Mouse (Mus musculus): ENCODE measurements around the gene Gtpbp8. TPM values are rescaled to one million over a fixed set of nuclear protein-coding genes. Genes with fewer than 3 reads are reported as not detected.

Gene Gtpbp8
- total and polyA plus RNA-seq, 2 experiments from 2014 or later: 9.0 to 24.6 TPM

DNA sequence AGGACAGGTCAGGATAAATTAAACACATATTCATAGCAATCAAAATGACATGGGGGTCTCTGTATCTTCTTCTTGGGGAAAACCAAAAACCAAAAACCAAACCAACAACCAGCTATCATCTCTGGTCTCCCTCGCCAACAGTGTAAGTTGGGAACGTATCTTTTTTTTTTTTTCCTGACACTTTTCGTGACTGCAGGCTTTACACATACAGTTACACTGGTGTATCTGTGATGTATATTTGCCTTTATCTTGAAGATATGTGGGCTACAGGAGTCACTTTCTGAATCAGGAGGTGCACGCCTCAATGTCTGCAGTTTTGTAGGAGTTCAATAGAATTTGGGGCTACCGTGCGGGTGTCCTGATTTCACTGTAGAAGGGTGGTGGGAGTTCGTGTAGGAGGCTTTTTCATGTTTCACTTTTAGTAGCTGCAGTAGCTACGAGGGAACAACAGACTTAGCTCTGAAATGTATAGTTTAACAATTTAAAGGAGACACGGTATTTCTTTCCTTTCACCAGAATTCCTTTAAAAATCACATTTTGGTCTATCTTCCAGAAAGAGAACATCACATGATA, 20.2 kb upstream of the Gtpbp8 start:
- ATAC-seq (ENCODE audit: insufficient read depth, low read depth) (no peak), DNase-seq (ENCODE audit: low spot score) (no peak)
- H3K27ac ChIP-seq (ENCODE audit: low read depth): no peak overlapping the region
- H3K4me2 ChIP-seq (ENCODE audit: low read depth, low read length): peak overlapping the region; percentile 52
- no peaks in the 10 kb centered on the region for H3K4me1 ChIP-seq (ENCODE audit: control insufficient read depth, insufficient read depth)
- no peak overlapping the region for H3K9ac ChIP-seq (replicated peaks; ENCODE audit: low read depth, low read length)
- peak overlapping the region; percentile 26 for H3K4me3 ChIP-seq (ENCODE audit: low read depth, low read length)
- no peak for TF ChIP-seq EP300 (IDR thresholded peaks at IDR 0.05; ENCODE audit: low read depth)
- TF ChIP-seq CTCF (IDR thresholded peaks at IDR 0.05; ENCODE audit: low read depth): no peak
- no peaks in the 10 kb centered on the region for H3K36me3 ChIP-seq (replicated peaks; ENCODE audit: control insufficient read depth, insufficient read depth, low read length)
- no peaks in the 10 kb centered on the region for H3K9me3 ChIP-seq (replicated peaks; ENCODE audit: control insufficient read depth, low read length)
- 59% methylated on average over 9 of the region's 9 CpGs for WGBS
- no peaks in the 10 kb centered on the region for H3K27me3 ChIP-seq (ENCODE audit: control insufficient read depth, insufficient read depth, low read length)

DNA sequence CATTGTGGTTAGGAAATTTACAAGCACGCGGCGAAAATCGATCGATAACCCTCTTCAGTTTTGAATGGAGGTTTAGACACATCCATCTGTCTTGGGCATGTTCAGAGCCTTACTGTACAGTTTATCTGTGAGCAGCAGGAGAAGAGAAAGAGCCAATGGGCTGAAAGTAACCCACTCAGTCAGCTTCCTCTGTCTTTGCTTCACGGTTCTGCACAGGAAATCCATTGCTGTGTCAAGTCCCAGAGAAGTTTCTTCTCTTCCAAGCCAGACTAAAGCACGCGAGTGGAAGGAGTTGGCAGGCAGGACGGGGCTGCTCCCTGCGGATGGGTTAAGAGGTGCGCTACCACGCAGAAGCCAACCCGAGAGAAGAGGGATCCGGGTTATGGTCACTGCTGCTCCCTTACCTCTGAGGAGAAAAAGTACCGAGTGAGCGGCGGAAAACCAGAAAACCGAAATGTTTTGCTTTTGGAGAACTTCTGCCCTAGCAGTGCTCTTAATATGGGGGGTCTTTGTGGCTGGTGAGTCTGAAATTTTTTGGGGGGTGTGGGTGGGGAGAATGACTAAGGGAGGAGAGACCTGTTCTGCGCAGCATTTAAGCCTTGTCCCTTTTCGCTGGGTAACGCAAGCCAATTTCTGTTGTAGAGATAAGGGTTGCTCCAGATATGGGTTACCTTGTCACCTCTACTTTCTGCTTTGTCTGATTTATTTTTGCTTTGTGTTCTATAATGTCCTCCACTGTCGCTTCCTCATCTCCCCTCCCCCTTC, 19.6 kb upstream of the Gtpbp8 start, which contains the start of gene Cd200r1:
Gene Cd200r1, plus strand, starts transcription at position 182 of the 765 bp plus-strand sequence.
- no peaks in the 10 kb centered on the region for H3K36me3 ChIP-seq (replicated peaks; ENCODE audit: control insufficient read depth, insufficient read depth, low read length)
- H3K27ac ChIP-seq (ENCODE audit: low read depth): no peak within 1 kb of the TSS
- H3K9me3 ChIP-seq (replicated peaks; ENCODE audit: control insufficient read depth, low read length): no peaks in the 10 kb centered on the region
- H3K4me3 ChIP-seq (ENCODE audit: low read depth, low read length): peak within 1 kb of the TSS; percentile 26
- ATAC-seq (ENCODE audit: insufficient read depth, low read depth): no peak
- H3K4me1 ChIP-seq (ENCODE audit: control insufficient read depth, insufficient read depth): no peaks in the 10 kb centered on the region
- no peak for DNase-seq (ENCODE audit: low spot score)
- peak within 1 kb of the TSS; percentile 52 for H3K4me2 ChIP-seq (ENCODE audit: low read depth, low read length)
- WGBS: 60% methylated on average over 22 of the region's 22 CpGs
- no peaks in the 10 kb centered on the region for H3K27me3 ChIP-seq (ENCODE audit: control insufficient read depth, insufficient read depth, low read length)
- no peak within 1 kb of the TSS for H3K9ac ChIP-seq (replicated peaks; ENCODE audit: low read depth, low read length)
- TF ChIP-seq EP300 (IDR thresholded peaks at IDR 0.05; ENCODE audit: low read depth): no peak
- no peak for TF ChIP-seq CTCF (IDR thresholded peaks at IDR 0.05; ENCODE audit: low read depth)

DNA sequence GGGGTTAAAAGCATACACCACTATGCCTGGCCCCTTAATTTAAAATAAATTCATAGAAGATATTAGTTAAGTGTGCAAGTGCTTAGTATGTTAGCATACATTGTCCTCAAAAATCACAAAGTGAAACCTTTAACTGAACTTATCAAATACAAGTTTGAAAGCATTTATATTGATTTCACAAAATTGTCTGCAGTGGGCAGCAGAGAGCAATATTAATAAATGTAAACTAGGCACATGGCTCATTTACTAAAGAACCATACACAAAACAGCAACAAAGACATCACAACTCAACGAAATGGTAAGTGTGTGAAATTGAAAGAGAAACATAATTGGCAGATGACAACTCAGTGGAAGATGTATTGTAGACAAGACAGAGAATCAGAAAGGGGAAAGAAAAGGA, 15.6 kb upstream of the Gtpbp8 start:
- H3K4me2 ChIP-seq (ENCODE audit: low read depth, low read length): no peak overlapping the region
- H3K27me3 ChIP-seq (ENCODE audit: control insufficient read depth, insufficient read depth, low read length): no peaks in the 10 kb centered on the region
- H3K27ac ChIP-seq (ENCODE audit: low read depth): no peak overlapping the region
- 50% methylated on average over 1 of the region's 1 CpGs for WGBS
- H3K4me3 ChIP-seq (ENCODE audit: low read depth, low read length): no peak overlapping the region
- TF ChIP-seq EP300 (IDR thresholded peaks at IDR 0.05; ENCODE audit: low read depth): no peak
- TF ChIP-seq CTCF (IDR thresholded peaks at IDR 0.05; ENCODE audit: low read depth): peak; percentile 33; the same call in 1 of the 2 replicates
- no peak for DNase-seq (ENCODE audit: low spot score)
- H3K9ac ChIP-seq (replicated peaks; ENCODE audit: low read depth, low read length): no peak overlapping the region
- H3K9me3 ChIP-seq (replicated peaks; ENCODE audit: control insufficient read depth, low read length): no peaks in the 10 kb centered on the region
- no peak for ATAC-seq (ENCODE audit: insufficient read depth, low read depth)
- no peaks in the 10 kb centered on the region for H3K4me1 ChIP-seq (ENCODE audit: control insufficient read depth, insufficient read depth)
- H3K36me3 ChIP-seq (replicated peaks; ENCODE audit: control insufficient read depth, insufficient read depth, low read length): no peaks in the 10 kb centered on the region

DNA sequence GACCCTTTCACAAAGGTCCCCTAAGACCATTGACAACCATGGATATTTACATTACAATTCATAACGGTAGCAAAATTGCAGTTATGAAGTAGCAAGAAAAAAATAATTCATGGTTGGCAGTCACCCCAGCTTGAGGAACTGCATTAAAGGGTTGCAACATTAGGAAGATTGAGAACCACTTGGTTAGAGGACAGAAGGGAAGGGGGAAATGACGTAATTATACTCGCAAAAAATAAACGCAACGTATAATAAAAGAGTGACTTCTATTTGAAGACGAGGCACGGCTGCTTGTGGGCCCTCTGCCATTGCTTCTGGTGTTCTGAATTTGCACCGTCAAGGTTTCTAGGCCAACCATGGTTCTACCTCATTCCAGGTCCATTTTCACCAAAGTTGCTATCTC, 11.5 kb upstream of the Gtpbp8 start:
- ATAC-seq (ENCODE audit: insufficient read depth, low read depth) (no peak), DNase-seq (ENCODE audit: low spot score) (no peak)
- Histone ChIP-seq H3K36me3 (replicated peaks; ENCODE audit: control insufficient read depth, insufficient read depth, low read length) (no peaks in the 10 kb centered on the region), H3K27ac (ENCODE audit: low read depth) (no peak overlapping the region), H3K9me3 (replicated peaks; ENCODE audit: control insufficient read depth, low read length) (no peaks in the 10 kb centered on the region), H3K4me2 (ENCODE audit: low read depth, low read length) (no peak overlapping the region), H3K4me1 (ENCODE audit: control insufficient read depth, insufficient read depth) (no peaks in the 10 kb centered on the region), H3K27me3 (ENCODE audit: control insufficient read depth, insufficient read depth, low read length) (no peaks in the 10 kb centered on the region), H3K4me3 (ENCODE audit: low read depth, low read length) (no peak overlapping the region), H3K9ac (replicated peaks; ENCODE audit: low read depth, low read length) (no peak overlapping the region)
- WGBS: 74% methylated on average over 8 of the region's 8 CpGs
- no peak for TF ChIP-seq CTCF (IDR thresholded peaks at IDR 0.05; ENCODE audit: low read depth)

DNA sequence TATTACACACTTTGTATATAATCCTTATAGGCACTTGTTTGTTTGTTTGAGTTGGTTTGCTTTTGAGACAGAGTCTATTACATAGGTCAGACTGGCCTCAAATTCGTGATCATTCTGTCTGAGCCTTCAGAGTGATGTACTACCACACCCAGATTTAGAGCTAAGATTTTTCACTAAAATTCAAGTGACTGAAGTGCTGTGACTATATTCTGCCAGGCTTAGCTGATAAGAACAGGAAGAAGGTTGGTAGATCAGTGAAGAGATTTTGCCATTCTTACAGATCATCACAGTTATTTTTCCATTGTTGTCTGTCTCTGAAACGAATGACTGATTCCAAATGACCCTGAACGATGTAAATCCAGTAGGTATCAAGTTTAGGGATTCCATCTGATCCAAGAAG, 1.8 kb upstream of the Gtpbp8 start:
- TF ChIP-seq CTCF (IDR thresholded peaks at IDR 0.05; ENCODE audit: low read depth) (no peak), EP300 (IDR thresholded peaks at IDR 0.05; ENCODE audit: low read depth) (no peak)
- no peak overlapping the region for H3K27ac ChIP-seq (ENCODE audit: low read depth)

More for the DNA sequence above, 1.8 kb upstream of the Gtpbp8 start:
- Histone ChIP-seq H3K9me3 (replicated peaks; ENCODE audit: control insufficient read depth, low read length) (no peaks in the 10 kb centered on the region), H3K4me3 (ENCODE audit: low read depth, low read length) (no peak overlapping the region), H3K4me1 (ENCODE audit: control insufficient read depth, insufficient read depth) (peaks cover 5% of the 10 kb centered on the region), H3K36me3 (replicated peaks; ENCODE audit: control insufficient read depth, insufficient read depth, low read length) (no peaks in the 10 kb centered on the region), H3K9ac (replicated peaks; ENCODE audit: low read depth, low read length) (no peak overlapping the region), H3K27me3 (ENCODE audit: control insufficient read depth, insufficient read depth, low read length) (no peaks in the 10 kb centered on the region), H3K4me2 (ENCODE audit: low read depth, low read length) (no peak overlapping the region)
- 41% methylated on average over 3 of the region's 3 CpGs for WGBS
- DNase-seq (ENCODE audit: low spot score) (no peak), ATAC-seq (ENCODE audit: insufficient read depth, low read depth) (no peak)
